Mouse (Mus musculus): Measurements from ENCODE around the gene Hoxb7. TPM values are rescaled to one million over a fixed set of nuclear protein-coding genes. Genes with fewer than 3 reads are reported as not detected.

Hoxb7 gene
- not detected for total RNA-seq (2021)

- no peak for DNase-seq (ENCODE audit: extremely low spot score in 1 of 2, low spot score in 1 of 2)
Measured at GRCm38 (mm10) chr11:96285771-96286738, at the start of gene Hoxb7. Hoxb7 (plus strand) TSS chr11:96286623.

GRCm38 (mm10) chr11:96240211-96240610 is 46.2 kb upstream of the Hoxb7 start:
- DNase-seq (ENCODE audit: extremely low spot score in 1 of 2, low spot score in 1 of 2) = peak in 1 of 2 experiments; percentile 63

- no peak for DNase-seq (ENCODE audit: extremely low spot score in 1 of 2, low spot score in 1 of 2)
Measured at GRCm38 (mm10) chr11:96250901-96251300, 35.5 kb upstream of the Hoxb7 start.

- DNase-seq (ENCODE audit: extremely low spot score in 1 of 2, low spot score in 1 of 2) = no peak
Measured at GRCm38 (mm10) chr11:96251480-96252031, 34.9 kb upstream of the Hoxb7 start.

GRCm38 (mm10) chr11:96252541-96253120 is 33.8 kb upstream of the Hoxb7 start:
- no peak for DNase-seq (ENCODE audit: extremely low spot score in 1 of 2, low spot score in 1 of 2)

GRCm38 (mm10) chr11:96254221-96254620 is 32.2 kb upstream of the Hoxb7 start:
- DNase-seq (ENCODE audit: extremely low spot score in 1 of 2, low spot score in 1 of 2) = no peak

GRCm38 (mm10) chr11:96255111-96255995 is 31.1 kb upstream of the Hoxb7 start:
- DNase-seq (ENCODE audit: extremely low spot score in 1 of 2, low spot score in 1 of 2) = no peak

- DNase-seq (ENCODE audit: extremely low spot score in 1 of 2, low spot score in 1 of 2) = no peak
Measured at GRCm38 (mm10) chr11:96255996-96256445, 30.4 kb upstream of the Hoxb7 start.

GRCm38 (mm10) chr11:96257141-96257540 is 29.3 kb upstream of the Hoxb7 start:
- DNase-seq (ENCODE audit: extremely low spot score in 1 of 2, low spot score in 1 of 2) = no peak

GRCm38 (mm10) chr11:96259038-96259437 is 27.4 kb upstream of the Hoxb7 start:
- DNase-seq (ENCODE audit: extremely low spot score in 1 of 2, low spot score in 1 of 2) = no peak

GRCm38 (mm10) chr11:96259511-96259910 is 26.9 kb upstream of the Hoxb7 start:
- no peak for DNase-seq (ENCODE audit: extremely low spot score in 1 of 2, low spot score in 1 of 2)

GRCm38 (mm10) chr11:96260310-96260970 is 26.0 kb upstream of the Hoxb7 start:
- no peak for DNase-seq (ENCODE audit: extremely low spot score in 1 of 2, low spot score in 1 of 2)

- peak in 1 of 2 experiments; percentile 33 for DNase-seq (ENCODE audit: extremely low spot score in 1 of 2, low spot score in 1 of 2)
Measured at GRCm38 (mm10) chr11:96261323-96261890, 25.0 kb upstream of the Hoxb7 start.

- no peak for DNase-seq (ENCODE audit: extremely low spot score in 1 of 2, low spot score in 1 of 2)
Measured at GRCm38 (mm10) chr11:96262262-96262830, 24.1 kb upstream of the Hoxb7 start.

- DNase-seq (ENCODE audit: extremely low spot score in 1 of 2, low spot score in 1 of 2) = no peak
Measured at GRCm38 (mm10) chr11:96263636-96264389, 22.6 kb upstream of the Hoxb7 start.

- DNase-seq (ENCODE audit: extremely low spot score in 1 of 2, low spot score in 1 of 2) = no peak
Measured at GRCm38 (mm10) chr11:96264390-96265020, 21.9 kb upstream of the Hoxb7 start.

- DNase-seq (ENCODE audit: extremely low spot score in 1 of 2, low spot score in 1 of 2) = no peak
Measured at GRCm38 (mm10) chr11:96265954-96266353, 20.5 kb upstream of the Hoxb7 start.
